Mouse (Mus musculus) forebrain, embryonic 16.5 days (tissue): ENCODE data around the gene Ankrd6. TPM values are rescaled to one million over a fixed set of nuclear protein-coding genes. Genes with fewer than 3 reads are reported as not detected.

ENCODE experiments used
- polyA plus RNA-seq: library from polyadenylated mRNA; unstranded; fragments of >200 nt; fragmentation: Nextera tagmentation; extraction: Ambion mirVana; gene quantifications from 2 replicates; pipeline ENCODE4 v1.2.1, GENCODE M21; 2015

The Ankrd6 gene
- polyA plus RNA-seq, 1 experiment from 2014 or later: 37.0 TPM

Other genes starting within 250 kb of the Ankrd6 start
- gene Lyrm2, start 150.6 kb downstream of the Ankrd6 start, polyA plus RNA-seq: 118 and 123 TPM in 2 replicates
- gene Rragd, start 32.2 kb upstream of the Ankrd6 start, polyA plus RNA-seq: 22.1 and 23.6 TPM in 2 replicates
- gene Ube2j1, start 80.6 kb upstream of the Ankrd6 start, polyA plus RNA-seq: 53.4 and 60.2 TPM in 2 replicates
- gene Gabrr2, start 112.2 kb upstream of the Ankrd6 start, polyA plus RNA-seq: 0.37 and 0.65 TPM in 2 replicates
- 0.14 TPM in 1 of 2 replicates, not detected in the other for gene Gabrr1, start 181.7 kb upstream of the Ankrd6 start, polyA plus RNA-seq
- gene Pm20d2, start 238.9 kb upstream of the Ankrd6 start, polyA plus RNA-seq: 2.8 and 2.9 TPM in 2 replicates